Mouse (Mus musculus): ENCODE measurements around the gene Gm45716.

- TF ChIP-seq POLR2A (IDR thresholded peaks at IDR 0.05; ENCODE audit: low read depth, low read length), result no peak
- TF ChIP-seq CTCF (IDR thresholded peaks at IDR 0.05; ENCODE audit: extremely low read depth, insufficient read depth, insufficient read length, insufficient replicate concordance), result no peak
These were observed 62.7 kb downstream of the Gm45716 start for GRCm38 (mm10) chr11:90250189-90250588.

Measured in spleen, adult 2 months (tissue).